Mouse (Mus musculus): ENCODE results near the gene Nme4.

Gene Nme4

DNA sequence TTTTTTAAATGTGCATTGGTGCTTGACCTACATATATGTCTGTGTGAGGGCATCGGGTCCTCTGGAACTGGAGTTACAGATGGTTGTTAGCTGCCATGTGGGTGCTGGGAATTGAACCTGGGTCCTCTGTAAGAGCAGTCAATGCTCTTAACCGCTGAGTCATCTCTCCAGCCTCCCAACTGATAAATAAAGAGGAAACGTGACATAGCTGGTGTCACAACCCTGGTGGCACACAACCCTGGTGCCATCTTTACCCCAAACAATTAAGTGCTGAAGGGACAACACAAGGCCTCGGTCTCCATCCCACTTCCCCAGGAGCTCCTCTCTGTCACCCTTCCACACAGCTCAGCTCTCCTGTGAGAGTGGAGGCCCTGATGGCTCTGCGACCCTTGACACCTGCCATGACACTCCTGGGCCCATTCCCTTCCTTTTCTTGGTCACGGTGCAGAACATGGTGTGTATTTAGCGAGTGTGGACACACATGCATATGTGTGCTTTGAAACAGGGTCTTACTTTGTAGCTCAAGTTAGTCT, 28.8 kb downstream of the Nme4 start:
- no peak for DNase-seq (ENCODE audit: low spot score)

DNA sequence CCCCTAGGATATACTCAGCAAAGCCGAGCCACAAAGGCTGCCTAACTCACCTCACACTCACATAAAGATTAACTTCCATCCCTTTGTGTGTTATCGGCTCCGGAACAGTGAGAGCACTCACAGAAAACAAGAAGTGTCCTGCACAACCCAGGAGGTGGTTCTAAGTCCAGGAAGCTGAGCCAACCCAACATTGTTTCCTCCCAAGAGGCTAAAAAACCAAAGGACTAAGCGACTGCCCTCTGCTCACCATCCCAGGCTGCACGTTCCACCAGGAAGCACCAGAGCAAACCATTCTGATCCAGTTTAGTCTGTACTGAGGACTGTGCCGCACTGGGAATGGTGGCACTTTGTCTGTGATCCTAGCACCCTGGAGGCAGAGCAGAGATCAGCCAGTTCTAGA, 30.5 kb downstream of the Nme4 start:
- no peak for DNase-seq (ENCODE audit: low spot score)

DNA sequence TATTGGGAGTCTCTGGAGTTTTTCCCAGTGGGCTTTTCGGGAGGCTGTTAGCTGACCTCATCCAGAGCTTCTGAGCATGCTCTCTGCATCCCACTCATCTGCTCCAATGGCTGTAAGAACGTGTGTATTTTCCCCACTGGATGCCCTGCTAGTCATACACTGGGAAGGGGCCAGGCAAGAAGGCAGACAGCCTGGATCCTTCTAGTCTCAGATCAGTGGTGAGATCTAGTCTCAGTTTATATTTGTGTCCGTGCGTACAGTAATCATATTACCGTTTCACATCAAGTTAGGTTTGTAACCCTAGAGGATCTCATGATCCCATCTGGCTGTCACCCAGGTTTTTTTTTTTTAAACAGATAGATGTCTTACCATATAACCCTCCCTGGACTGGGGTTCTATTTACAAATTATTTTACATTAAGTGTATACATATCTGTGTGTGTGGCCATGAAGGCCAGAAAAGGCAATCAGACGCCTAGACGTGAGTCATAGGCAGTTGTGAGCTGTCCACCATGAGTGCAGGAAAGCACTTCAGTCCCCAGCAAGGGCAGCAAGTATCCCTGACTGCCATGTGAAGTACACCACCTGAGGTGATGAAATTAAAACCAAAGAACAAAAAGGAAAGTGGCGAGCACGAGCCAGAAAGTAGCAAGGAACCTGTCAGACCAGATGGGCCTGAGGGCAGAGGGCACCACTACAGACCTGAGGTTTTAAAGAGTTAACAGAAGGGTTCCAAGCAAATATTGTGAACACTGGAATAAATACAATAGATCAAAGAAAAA, 37.4 kb downstream of the Nme4 start:
- no peak for DNase-seq (ENCODE audit: low spot score)

DNA sequence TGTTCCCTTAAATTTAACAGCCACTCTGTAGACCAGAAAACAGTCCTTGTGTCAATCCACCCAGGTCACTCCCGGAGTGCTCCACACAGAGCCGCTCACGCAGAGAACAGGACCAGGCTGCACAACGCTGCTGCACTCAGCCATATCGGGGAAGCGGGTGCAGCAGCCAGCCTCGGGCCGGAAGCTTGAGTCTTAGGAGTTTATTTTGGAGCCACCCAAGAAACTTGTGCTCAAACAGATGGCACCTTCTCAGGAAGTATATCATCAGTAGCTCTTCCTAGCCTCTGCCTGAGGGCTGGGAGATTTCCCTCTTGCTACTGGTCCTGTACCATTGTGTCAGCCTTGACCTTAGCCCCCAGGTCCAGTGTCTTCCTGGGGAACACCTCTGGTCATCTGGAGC, 38.1 kb downstream of the Nme4 start:
- no peak for DNase-seq (ENCODE audit: low spot score)

DNA sequence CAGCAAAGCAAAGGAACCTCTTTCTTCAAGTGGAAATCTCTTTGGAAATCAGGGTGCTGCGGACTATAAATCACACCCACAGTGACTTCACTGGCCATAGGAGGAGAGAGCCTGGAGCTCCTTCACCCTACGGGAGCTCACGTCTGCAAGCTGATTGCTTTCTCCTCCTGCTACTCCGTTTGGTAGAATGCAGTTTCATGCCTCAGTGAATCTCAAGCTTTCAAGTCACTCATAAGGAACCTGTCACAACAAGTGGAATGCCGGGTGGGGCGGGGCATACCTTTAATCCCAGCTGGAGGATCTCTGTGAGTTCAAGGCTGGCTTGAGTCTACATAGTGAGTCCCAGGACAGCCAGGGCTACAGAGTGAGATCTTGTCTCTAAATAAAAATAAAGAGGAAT, 40.2 kb downstream of the Nme4 start:
- no peak for DNase-seq (ENCODE audit: low spot score)

DNA sequence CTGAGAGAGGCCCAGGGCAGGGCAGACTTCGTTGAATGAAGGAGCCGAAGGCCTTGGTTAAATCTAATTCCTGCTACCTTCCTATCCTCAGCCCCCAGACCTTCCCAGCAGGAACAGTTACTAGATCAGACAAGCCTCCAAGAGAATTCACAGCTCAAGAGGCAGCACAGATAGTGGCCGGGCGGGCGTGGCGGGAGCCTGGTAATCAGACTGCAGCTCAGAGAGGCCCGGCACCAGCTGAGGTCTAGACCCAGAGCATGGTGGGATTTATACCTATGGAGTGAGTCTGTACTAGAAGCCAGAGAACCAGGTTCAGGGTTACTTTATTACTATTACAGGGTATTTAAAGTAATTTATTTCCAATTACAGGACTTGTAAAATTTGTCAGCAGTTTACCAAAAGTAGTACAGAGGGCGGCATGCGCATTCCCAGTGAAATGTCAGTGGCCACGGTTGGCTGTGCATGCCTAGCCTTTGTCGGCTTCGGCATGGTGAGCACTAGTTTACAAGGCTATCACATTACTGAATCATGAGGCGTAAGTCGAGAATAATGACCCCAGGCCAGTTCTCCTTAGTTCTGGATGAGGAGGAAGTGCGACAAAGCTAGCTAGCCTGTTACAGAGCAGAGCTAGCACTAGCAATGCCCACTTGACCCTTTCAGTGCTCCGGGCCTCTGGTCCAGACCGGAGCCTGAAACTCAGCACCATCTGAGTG, 41.1 kb downstream of the Nme4 start:
- no peak for DNase-seq (ENCODE audit: low spot score)

DNA sequence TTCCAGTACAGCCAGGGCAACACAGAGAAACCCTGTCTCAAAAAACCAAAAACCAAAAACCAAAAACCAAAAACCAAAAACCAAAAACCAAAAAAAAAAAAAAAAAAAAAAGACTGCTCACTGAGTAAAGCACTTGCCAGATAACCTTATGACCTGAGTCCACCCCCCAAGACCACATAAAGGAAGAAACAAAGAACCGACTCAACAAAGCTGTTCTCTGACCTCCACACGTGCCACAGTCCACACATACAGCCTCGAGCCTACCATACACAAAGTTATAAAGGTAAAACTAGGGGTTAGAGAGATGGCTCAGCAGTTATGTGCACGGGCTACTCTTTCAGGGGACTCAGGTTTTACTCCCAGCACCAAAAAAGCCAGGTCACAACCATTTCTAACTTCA, 42.7 kb downstream of the Nme4 start:
- no peak for DNase-seq (ENCODE audit: low spot score)

DNA sequence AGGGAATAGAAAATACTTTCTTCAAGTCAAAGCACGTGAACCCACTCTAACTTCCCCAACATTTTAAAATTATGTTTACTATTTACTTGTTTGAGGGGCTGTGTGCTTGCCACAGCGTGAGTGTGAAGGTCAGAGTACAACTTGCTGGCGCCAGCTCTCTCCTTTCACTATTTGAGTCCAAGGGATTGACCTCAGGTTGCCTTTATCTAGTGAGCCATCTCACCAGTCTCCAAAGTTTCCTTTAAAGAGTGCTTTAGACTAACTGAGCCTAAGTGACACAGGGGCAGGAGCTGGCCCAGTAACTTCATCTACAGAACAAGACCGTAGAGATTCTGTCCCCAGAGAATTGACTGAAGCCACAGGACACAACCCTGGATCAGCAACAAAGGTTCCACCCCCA, 43.3 kb downstream of the Nme4 start:
- no peak for DNase-seq (ENCODE audit: low spot score)

DNA sequence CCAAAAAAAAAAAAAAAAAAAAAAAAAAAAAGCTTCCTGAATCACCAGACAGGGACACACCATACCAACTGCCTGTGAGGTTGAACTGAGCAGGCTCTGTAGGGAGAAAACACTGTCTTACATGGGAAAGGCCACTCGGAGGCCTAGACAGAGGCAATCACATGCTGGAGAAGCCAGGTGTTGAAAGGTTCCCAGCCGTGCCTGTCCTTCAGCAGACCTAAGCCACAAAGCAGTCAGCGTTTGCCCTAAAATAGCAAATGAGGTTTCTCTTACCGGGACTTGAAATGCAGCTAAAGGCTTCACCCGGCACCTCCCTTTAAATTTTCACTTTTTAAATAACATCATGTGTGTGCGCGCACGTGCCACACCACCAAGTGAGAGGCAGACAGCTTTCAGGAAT, 47.3 kb downstream of the Nme4 start:
- DNase-seq (ENCODE audit: low spot score) = no peak

DNA sequence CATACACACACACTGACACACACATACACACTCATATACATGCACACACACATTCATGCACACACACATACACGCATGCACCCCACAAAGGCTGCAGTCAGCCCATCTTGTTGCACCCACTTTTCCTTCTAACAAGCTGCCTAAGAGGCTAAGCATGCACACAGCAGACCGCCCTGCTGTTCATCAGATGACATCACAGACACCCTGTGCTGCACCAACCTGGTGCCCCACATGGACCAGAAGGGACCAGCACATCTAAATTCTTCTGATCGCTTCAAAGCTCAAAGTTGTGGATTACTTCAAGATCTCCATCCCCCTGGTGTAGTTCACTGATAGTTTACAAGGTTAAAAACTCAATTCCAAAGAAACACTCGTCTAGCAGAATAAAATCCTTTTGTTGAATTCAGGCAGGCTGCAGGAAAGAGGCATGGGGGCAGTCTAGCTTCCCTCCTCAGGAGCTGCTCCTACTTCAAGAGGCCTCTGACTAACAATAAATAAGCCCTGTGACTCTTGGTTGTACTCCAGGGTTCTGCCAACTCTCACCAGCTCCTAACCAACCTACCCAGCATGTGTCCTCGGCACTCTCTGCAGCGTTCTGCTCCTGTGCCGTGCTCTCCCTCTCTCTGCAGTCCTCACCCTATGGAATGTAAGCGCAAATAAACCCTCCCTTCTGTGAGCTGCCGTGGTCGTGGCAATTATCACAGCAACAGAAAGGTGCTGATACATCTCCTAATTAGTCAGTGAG, 49.0 kb downstream of the Nme4 start:
- DNase-seq (ENCODE audit: low spot score) = no peak

DNA sequence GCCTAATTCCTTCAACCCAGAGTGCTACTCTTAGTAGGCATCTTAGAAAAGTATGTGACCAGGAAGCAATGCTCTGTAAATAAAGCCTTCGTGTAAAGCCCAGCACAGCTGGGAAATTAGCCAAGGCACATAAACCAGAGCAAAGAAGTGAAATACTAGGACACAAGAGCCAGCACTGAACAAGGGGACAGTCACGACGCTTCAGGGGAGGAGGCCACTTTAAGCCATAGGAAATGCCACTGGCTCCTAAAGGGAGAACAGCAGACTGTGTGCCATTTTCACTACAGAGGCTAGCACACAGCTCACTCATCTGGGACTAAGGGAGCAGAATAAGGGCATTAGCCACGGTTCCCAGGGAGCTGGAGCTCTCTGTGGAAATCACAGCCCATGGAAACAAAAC, 50.1 kb downstream of the Nme4 start:
- no peak for DNase-seq (ENCODE audit: low spot score)

DNA sequence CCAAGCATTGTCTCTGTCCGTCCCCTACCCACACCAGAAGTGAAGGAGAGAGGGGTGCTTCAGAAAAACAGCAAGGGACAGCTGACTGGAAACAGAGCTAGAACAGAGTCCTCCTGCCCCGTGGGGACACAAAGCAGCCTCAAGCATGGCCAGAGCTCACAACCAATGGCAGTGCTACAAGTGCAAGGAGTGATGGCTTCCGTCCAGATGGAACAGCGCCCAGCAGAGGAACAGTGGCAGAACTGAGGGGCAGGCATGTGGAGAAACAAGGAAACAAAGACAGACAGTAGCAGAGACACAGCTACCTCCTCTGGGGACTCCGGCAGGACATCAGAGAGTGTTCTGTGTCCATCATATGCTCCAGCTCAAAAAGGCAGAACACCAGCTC, 52.2 kb downstream of the Nme4 start:
- no peak for DNase-seq (ENCODE audit: low spot score)

DNA sequence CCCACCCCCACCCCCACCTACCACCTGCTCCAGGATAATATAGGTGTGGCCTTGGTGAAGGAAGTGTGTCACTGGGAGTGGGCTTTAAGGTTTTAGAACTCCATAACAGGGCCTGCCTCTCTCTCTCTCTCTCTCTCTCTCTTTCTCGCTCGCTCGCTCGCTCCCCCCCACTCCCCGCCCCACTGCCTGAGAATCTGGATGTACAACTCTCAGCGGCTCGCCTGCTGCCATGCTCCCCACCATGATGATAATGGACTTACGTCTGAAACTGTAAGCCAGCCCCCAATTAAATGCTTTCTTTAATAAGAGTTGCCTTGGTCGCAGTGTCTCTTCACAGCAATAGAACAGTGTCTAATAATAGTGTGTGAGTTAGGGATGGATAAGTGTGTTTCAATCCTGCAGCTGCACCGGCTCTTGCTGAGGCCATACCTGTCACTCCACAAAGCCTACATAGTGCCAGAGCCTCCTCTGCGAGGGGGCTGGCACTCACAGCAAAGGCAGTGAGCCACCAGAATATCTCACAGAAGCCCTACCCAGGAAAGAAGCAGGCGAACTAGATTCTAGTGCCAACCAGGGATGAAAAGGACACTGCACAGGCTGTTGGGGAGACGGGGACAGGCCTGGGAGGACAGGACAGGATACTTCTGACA, 52.7 kb downstream of the Nme4 start:
- DNase-seq (ENCODE audit: low spot score) = no peak

Measured in T-cell, adult 2 months (primary cell).